Comparison of ENCODE assay signal across 13 mouse cellular contexts in genomic region chr1:52228178-52228577, GRCm38 (mm10).
"Had no signal": no experiment of that assay in that cellular context is flagged by ENCODE, and none has a peak within 500 bp of the region (broad histone marks: within the 10 kb centered on the region; RNA-seq: fewer than 3 reads in every experiment).

No protein-coding gene starts in this region.

- H3K36me3 ChIP-seq: kidney, embryonic 15.5 days; limb, embryonic 10.5 days; midbrain, embryonic 12.5 days; neural tube, embryonic 12.5 days had no signal

- H3K27me3 ChIP-seq: kidney, embryonic 15.5 days; liver, embryonic 15.5 days; midbrain, embryonic 12.5 days; neural tube, embryonic 12.5 days had no signal

- H3K4me3 ChIP-seq: kidney, embryonic 15.5 days; left cerebral cortex, adult 2 months; limb, embryonic 10.5 days; liver, embryonic 15.5 days; midbrain, embryonic 12.5 days; neural tube, embryonic 12.5 days had no signal

- H3K9ac ChIP-seq: kidney, embryonic 15.5 days; liver, embryonic 15.5 days; midbrain, embryonic 12.5 days; neural tube, embryonic 12.5 days had no signal

- H3K4me2 ChIP-seq: kidney, embryonic 15.5 days; liver, embryonic 11.5 days; liver, embryonic 15.5 days; midbrain, embryonic 12.5 days; neural tube, embryonic 12.5 days had no signal

- H3K9me3 ChIP-seq: kidney, embryonic 15.5 days; limb, embryonic 10.5 days; liver, embryonic 15.5 days; midbrain, embryonic 12.5 days; neural tube, embryonic 12.5 days had no signal

- H3K27ac ChIP-seq: kidney, embryonic 15.5 days; left cerebral cortex, adult 2 months; limb, embryonic 10.5 days; liver, embryonic 15.5 days; macrophage; midbrain, embryonic 12.5 days; neural tube, embryonic 12.5 days had no signal

- DNase-seq: kidney, postnatal 14 days; lung, adult 2 months; lung, postnatal 10 days; thymus, adult 2 months; thymus, postnatal 4 days had no signal
